Mouse (Mus musculus) myocyte (in vitro differentiated cells): ENCODE data around the gene Zbtb22.

Experiments
- CEBPB ChIP-seq: IDR thresholded peaks from 2 replicates; pipeline ENCODE4 v1.6.1; 2011; ENCODE audit warnings: mild to moderate bottlenecking, moderate library complexity; ENCODE audit not compliant: poor library complexity, insufficient read depth, severe bottlenecking
- E2F4 ChIP-seq: IDR thresholded peaks from one replicate; pipeline ENCODE4 v1.6.1; 2011; ENCODE audit warnings: mild to moderate bottlenecking, control low read depth, moderate library complexity; ENCODE audit not compliant: insufficient read depth
- MAX ChIP-seq: IDR thresholded peaks from one replicate; pipeline ENCODE4 v1.6.1; 2011; ENCODE audit warnings: low read depth, mild to moderate bottlenecking, control low read depth
- MYOD1 ChIP-seq, 3 experiments: IDR thresholded peaks; one replicate each; pipeline ENCODE4 v1.6.1; 2011; ENCODE audit warnings: control low read depth in 2 of 3, low read depth in 2 of 3, mild to moderate bottlenecking in 2 of 3, moderate library complexity in 1 of 3; ENCODE audit not compliant: insufficient read length in 2 of 3, control insufficient read depth in 1 of 3
- MYOG ChIP-seq, 3 experiments: IDR thresholded peaks; one replicate each; pipeline ENCODE4 v1.6.1; 2011; ENCODE audit warnings: control low read depth in 2 of 3, low read depth in 2 of 3, mild to moderate bottlenecking in 2 of 3; ENCODE audit not compliant: insufficient read length in 2 of 3, control insufficient read depth in 1 of 3, insufficient read depth in 1 of 3
- POLR2A ChIP-seq: IDR thresholded peaks from one replicate; pipeline ENCODE4 v1.6.1; 2011; ENCODE audit warnings: low read depth, mild to moderate bottlenecking, control low read depth, moderate library complexity; ENCODE audit not compliant: insufficient read length
- POLR2AphosphoS2 ChIP-seq: IDR thresholded peaks from one replicate; pipeline ENCODE4 v1.6.1; 2011; ENCODE audit warnings: low read depth, control low read depth; ENCODE audit not compliant: insufficient read length
- REST ChIP-seq: IDR thresholded peaks from one replicate; pipeline ENCODE4 v1.6.1; 2011; ENCODE audit warnings: mild to moderate bottlenecking, control low read depth, moderate library complexity; ENCODE audit not compliant: insufficient read depth, insufficient read length
- TCF12 ChIP-seq: IDR thresholded peaks from one replicate; pipeline ENCODE4 v1.6.1; 2011; ENCODE audit warnings: mild to moderate bottlenecking, control low read depth; ENCODE audit not compliant: poor library complexity, insufficient read depth, severe bottlenecking
- USF1 ChIP-seq: IDR thresholded peaks from one replicate; pipeline ENCODE4 v1.6.1; 2011; ENCODE audit warnings: low read depth, mild to moderate bottlenecking, control low read depth, moderate library complexity

GRCm38 (mm10) chr17:33943454-33943853 lies 27.8 kb downstream of the Zbtb22 start:
- TF ChIP-seq MYOD1 (IDR thresholded peaks at IDR 0.05; ENCODE audit: control insufficient read depth in 1 of 3, insufficient read length in 2 of 3, low read depth in 2 of 3) (no peak), MAX (no peak), POLR2A (no peak), MYOG (IDR thresholded peaks at IDR 0.05; ENCODE audit: control insufficient read depth in 1 of 3, insufficient read depth in 1 of 3, insufficient read length in 2 of 3, low read depth in 2 of 3) (no peak), CEBPB (no peak), REST (no peak), POLR2AphosphoS2 (no peak), USF1 (no peak), TCF12 (no peak), E2F4 (no peak)
